Mouse (Mus musculus): ENCODE data around the gene Gm5148. TPM values are rescaled to one million over a fixed set of nuclear protein-coding genes. Genes with fewer than 3 reads are reported as not detected.

The Gm5148 gene
- polyA plus RNA-seq, 1 experiment from 2014 or later: 3.2 TPM

DNA sequence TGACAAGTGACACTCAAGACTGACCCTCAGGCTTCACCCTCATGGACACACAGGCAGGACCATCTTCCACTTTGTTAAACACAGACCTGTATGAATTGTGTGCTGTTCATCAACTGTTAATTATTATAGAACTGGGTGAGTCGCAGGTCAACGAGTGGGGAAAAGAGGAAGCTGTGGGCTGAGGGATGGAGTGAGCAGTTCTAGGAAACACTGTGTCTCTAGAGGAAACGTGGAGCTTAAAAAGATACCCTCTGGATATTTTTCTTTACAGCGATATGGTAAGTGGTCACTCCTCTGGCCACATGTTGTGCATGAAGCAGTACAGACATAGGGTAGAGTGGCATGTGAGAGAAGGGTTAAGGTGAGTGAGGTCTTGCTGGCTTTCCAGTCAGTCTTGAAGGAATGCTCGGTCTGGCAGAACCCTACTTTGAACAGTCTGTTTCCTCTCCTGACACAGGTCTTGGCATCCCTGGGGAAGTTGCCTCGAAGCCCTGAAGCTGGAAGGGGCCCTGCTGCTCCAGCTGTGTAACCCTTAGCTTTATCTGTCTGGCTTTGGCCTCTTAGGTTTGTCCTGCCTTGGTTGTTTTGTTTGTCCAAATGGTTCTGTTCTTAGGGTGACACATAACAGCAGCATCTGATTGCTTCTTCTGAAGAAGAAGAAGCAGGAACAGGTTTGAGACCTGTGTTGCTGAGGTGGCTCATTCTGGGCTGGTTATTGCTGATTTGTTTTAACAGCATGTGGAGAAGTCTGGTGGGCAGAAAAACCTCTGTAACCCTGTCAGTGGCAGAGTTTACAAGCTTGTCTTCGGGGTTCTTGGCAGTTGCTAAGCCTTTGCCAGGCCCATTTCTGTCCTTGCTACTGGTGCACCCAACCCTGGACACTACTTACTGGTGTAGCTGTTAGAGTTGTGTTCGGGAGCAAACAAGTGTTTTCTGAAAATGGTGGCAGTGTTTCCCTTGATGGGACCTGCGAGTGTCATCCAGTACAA lies 4.1 kb upstream of the Gm5148 start:
- H3K27me3 ChIP-seq (ENCODE audit: insufficient read depth, poor library complexity, severe bottlenecking): peaks cover 37% of the 10 kb centered on the region
- no peaks in the 10 kb centered on the region for H3K36me3 ChIP-seq
- peak overlapping the region; percentile 8; the same call in 1 of the 2 replicates for H3K27ac ChIP-seq
- H3K9me3 ChIP-seq: no peaks in the 10 kb centered on the region
- peaks cover 32% of the 10 kb centered on the region for H3K4me1 ChIP-seq (replicated peaks)
- WGBS: 76% methylated on average over 9 of the region's 9 CpGs
- no peak overlapping the region for H3K4me3 ChIP-seq
- DNase-seq (ENCODE audit: low spot score): no peak

GRCm38 (mm10) chr3:37727392-37727791 lies 3.1 kb upstream of the Gm5148 start:
- peaks cover 47% of the 10 kb centered on the region for H3K27me3 ChIP-seq (ENCODE audit: insufficient read depth, poor library complexity, severe bottlenecking)
- peaks cover 42% of the 10 kb centered on the region for H3K4me1 ChIP-seq (replicated peaks)
- 84% methylated on average over 5 of the region's 5 CpGs for WGBS
- DNase-seq (ENCODE audit: low spot score): no peak
- H3K9me3 ChIP-seq: no peaks in the 10 kb centered on the region
- H3K27ac ChIP-seq: no peak overlapping the region
- H3K36me3 ChIP-seq: no peaks in the 10 kb centered on the region
- no peak overlapping the region for H3K4me3 ChIP-seq

GRCm38 (mm10) chr3:37726501-37727140 lies 2.3 kb upstream of the Gm5148 start:
- DNase-seq (ENCODE audit: low spot score): no peak
- no peaks in the 10 kb centered on the region for H3K9me3 ChIP-seq
- H3K36me3 ChIP-seq: no peaks in the 10 kb centered on the region
- no peak overlapping the region for H3K4me3 ChIP-seq
- no peak overlapping the region for H3K27ac ChIP-seq
- peaks cover 42% of the 10 kb centered on the region for H3K4me1 ChIP-seq (replicated peaks)
- 82% methylated on average over 4 of the region's 4 CpGs for WGBS
- H3K27me3 ChIP-seq (ENCODE audit: insufficient read depth, poor library complexity, severe bottlenecking): peaks cover 55% of the 10 kb centered on the region

- H3K36me3 ChIP-seq: no peaks in the 10 kb centered on the region
- no peaks in the 10 kb centered on the region for H3K9me3 ChIP-seq
- no peak for DNase-seq (ENCODE audit: low spot score)
- peaks cover 38% of the 10 kb centered on the region for H3K4me1 ChIP-seq (replicated peaks)
- H3K27ac ChIP-seq: no peak overlapping the region
- H3K4me3 ChIP-seq: no peak overlapping the region
- 87% methylated on average over 6 of the region's 6 CpGs for WGBS
- peaks cover 62% of the 10 kb centered on the region for H3K27me3 ChIP-seq (ENCODE audit: insufficient read depth, poor library complexity, severe bottlenecking)
Observed at GRCm38 (mm10) chr3:37724946-37725735, 851 bp upstream of the Gm5148 start.

DNA sequence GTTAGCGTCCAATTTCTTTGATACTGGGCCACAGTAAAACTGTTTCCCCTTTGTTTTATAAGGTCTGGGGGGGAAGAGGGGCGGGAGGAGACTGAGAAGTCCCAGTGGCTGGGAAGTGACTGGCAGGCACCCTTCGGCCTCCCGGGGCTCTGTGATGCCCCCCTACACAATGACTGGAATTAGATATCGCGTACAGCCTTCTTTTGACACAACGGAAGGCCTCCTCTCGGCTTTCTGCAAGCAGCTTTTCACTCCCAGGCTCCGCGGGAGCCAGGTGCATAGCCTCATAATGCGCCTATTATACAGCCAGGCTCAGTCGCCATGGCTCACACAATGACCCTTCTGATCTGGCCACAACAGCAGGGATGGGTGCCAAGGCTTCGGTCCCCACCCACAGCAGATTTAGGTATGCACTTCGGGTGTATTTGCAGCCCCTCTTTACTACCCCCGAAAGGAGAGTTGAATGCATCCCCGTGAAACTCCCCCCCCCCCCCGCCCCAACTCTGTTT lies 574 bp downstream of the Gm5148 start:
- Histone ChIP-seq H3K27me3 (ENCODE audit: insufficient read depth, poor library complexity, severe bottlenecking) (peaks cover 62% of the 10 kb centered on the region), H3K27ac (peak overlapping the region; percentile 80), H3K4me3 (peak overlapping the region; percentile 52), H3K4me1 (replicated peaks) (peaks cover 29% of the 10 kb centered on the region), H3K36me3 (no peaks in the 10 kb centered on the region), H3K9me3 (no peaks in the 10 kb centered on the region)
- peak; percentile 49 for DNase-seq (ENCODE audit: low spot score)
- WGBS: 1% methylated on average over 17 of the region's 17 CpGs

GRCm38 (mm10) chr3:37723061-37723521 lies 1.2 kb downstream of the Gm5148 start:
- peaks cover 62% of the 10 kb centered on the region for H3K27me3 ChIP-seq (ENCODE audit: insufficient read depth, poor library complexity, severe bottlenecking)
- DNase-seq (ENCODE audit: low spot score): peak; percentile 43
- WGBS: 10% methylated on average over 11 of the region's 11 CpGs
- H3K36me3 ChIP-seq: no peaks in the 10 kb centered on the region
- no peaks in the 10 kb centered on the region for H3K9me3 ChIP-seq
- peaks cover 25% of the 10 kb centered on the region for H3K4me1 ChIP-seq (replicated peaks)
- peak overlapping the region; percentile 80 for H3K27ac ChIP-seq
- peak overlapping the region; percentile 52 for H3K4me3 ChIP-seq

DNA sequence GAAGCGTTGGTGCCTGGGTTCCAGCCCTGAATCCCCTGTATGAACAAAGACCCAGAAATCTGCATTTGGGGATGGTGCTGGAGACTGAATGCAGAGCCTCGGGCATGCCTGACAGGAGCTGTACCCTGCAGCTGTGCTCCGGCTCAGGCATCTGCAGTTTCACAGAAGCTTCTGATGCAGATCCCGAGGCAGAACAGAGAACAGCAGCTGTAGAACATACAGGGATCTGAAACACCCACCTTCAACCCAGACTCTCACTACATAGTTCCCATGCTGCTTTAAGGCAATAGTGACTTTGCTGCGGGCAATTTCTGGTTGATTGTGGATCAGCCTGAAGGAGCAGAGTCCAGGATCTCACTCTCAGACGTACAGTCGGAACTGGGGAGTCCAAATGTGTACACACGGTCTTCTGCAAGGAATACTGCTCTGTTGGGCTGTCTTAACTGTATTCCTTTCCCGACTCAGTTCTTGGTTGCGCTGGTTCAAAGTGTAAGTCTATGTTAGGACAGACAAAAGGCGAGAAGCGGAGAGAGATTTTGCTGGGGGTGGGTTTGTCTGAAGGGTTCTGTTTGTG lies 1.7 kb downstream of the Gm5148 start:
- H3K4me3 ChIP-seq: 0 out of 2 replicates have a peak overlapping the region, but pooled peaks have one; percentile 52
- peaks cover 62% of the 10 kb centered on the region for H3K27me3 ChIP-seq (ENCODE audit: insufficient read depth, poor library complexity, severe bottlenecking)
- peak; percentile 5 for DNase-seq (ENCODE audit: low spot score)
- H3K9me3 ChIP-seq: no peaks in the 10 kb centered on the region
- whole genome bisulfite sequencing: 57% methylated on average over 12 of the region's 12 CpGs
- H3K27ac ChIP-seq: peak overlapping the region; percentile 80
- peaks cover 25% of the 10 kb centered on the region for H3K4me1 ChIP-seq (replicated peaks)
- no peaks in the 10 kb centered on the region for H3K36me3 ChIP-seq

DNA sequence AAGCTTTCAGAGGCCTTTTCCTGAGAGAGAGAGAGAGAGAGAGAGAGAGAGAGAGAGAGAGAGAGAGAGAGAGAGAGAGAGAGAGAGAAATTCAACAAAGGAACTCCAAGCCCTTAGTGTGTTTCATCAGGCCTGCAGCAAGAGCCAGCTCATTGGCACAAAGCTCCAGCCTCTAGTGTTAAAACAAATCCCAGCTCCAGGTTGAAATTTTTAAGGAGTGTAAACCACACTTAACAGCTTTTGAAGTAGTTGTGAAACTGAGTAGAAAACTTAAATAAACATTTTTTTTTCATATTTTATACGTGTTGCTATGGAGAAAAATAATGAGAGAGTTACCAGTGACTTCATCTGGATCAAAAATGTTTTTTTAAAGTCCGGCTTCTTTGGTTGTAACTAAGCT lies 7.3 kb downstream of the Gm5148 start:
- DNase-seq (ENCODE audit: low spot score): no peak
- peaks cover 7% of the 10 kb centered on the region; the same call in 1 of the 2 replicates for H3K4me1 ChIP-seq (replicated peaks)
- H3K9me3 ChIP-seq: no peaks in the 10 kb centered on the region
- WGBS: 85% methylated on average over 2 of the region's 2 CpGs
- H3K27me3 ChIP-seq (ENCODE audit: insufficient read depth, poor library complexity, severe bottlenecking): peaks cover 10% of the 10 kb centered on the region
- no peaks in the 10 kb centered on the region for H3K36me3 ChIP-seq
- no peak overlapping the region for H3K27ac ChIP-seq
- H3K4me3 ChIP-seq: no peak overlapping the region

DNA sequence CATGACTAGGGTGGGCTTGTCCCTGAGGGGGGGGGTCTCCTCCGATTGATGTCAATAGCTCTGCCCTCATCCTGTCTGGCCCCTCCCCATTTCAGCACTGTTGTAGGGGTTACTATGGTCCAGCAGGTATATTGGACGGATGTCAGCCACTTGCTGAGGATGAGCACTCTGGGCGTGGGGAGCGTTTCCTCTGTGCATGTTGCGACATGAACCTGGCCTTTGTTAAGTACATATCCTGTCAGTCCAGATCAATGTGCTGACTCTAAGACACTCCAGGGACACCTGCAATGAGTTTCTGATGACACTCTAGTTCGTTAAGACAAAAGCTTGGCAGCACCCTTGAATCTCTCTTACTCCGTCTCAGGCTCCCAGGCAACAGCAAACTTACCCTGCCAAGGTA lies 8.6 kb downstream of the Gm5148 start:
- Histone ChIP-seq H3K4me1 (replicated peaks) (peaks cover 7% of the 10 kb centered on the region; the same call in 1 of the 2 replicates), H3K27me3 (ENCODE audit: insufficient read depth, poor library complexity, severe bottlenecking) (no peaks in the 10 kb centered on the region), H3K9me3 (no peaks in the 10 kb centered on the region), H3K4me3 (no peak overlapping the region), H3K36me3 (no peaks in the 10 kb centered on the region), H3K27ac (no peak overlapping the region)
- 90% methylated on average over 7 of the region's 7 CpGs for WGBS
- DNase-seq (ENCODE audit: low spot score): no peak

- H3K27ac ChIP-seq: no peak overlapping the region
- H3K36me3 ChIP-seq: no peaks in the 10 kb centered on the region
- no peak overlapping the region for H3K4me3 ChIP-seq
- no peak for DNase-seq (ENCODE audit: low spot score)
- WGBS: 77% methylated on average over 9 of the region's 9 CpGs
- H3K4me1 ChIP-seq (replicated peaks): peaks cover 10% of the 10 kb centered on the region; the same call in 1 of the 2 replicates
- no peaks in the 10 kb centered on the region for H3K27me3 ChIP-seq (ENCODE audit: insufficient read depth, poor library complexity, severe bottlenecking)
- 0 out of 2 replicates have a peak, but pooled peaks cover 4% of the 10 kb centered on the region for H3K9me3 ChIP-seq
Observed at GRCm38 (mm10) chr3:37712501-37712900, 11.8 kb downstream of the Gm5148 start.

DNA sequence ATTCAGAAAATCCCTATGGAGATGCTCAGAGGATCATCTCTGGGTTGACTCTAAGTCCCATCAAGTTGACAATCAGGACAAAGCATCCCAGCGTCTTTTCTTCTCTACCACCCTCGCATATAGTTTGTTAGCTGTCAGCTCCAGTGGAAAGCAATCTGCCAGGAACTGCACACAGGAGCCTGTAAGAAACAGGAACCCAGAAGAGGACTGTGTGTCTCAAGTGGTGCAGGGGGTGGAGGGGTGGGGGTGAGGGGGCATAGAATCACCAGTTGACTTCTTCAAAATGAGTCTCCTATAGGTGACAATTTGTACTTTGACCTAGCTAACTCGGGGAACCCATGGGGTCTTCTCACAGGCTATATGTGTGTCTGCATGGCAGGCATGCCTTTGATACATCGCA lies 12.7 kb downstream of the Gm5148 start:
- H3K4me1 ChIP-seq (replicated peaks): peaks cover 7% of the 10 kb centered on the region; the same call in 1 of the 2 replicates
- 85% methylated on average over 4 of the region's 4 CpGs for WGBS
- DNase-seq (ENCODE audit: low spot score): no peak
- no peak overlapping the region for H3K27ac ChIP-seq
- H3K27me3 ChIP-seq (ENCODE audit: insufficient read depth, poor library complexity, severe bottlenecking): no peaks in the 10 kb centered on the region
- H3K4me3 ChIP-seq: no peak overlapping the region
- no peaks in the 10 kb centered on the region for H3K36me3 ChIP-seq
- 0 out of 2 replicates have a peak, but pooled peaks cover 4% of the 10 kb centered on the region for H3K9me3 ChIP-seq

GRCm38 (mm10) chr3:37707801-37708200 lies 16.5 kb downstream of the Gm5148 start:
- peaks cover 13% of the 10 kb centered on the region for H3K4me1 ChIP-seq (replicated peaks)
- H3K27ac ChIP-seq: no peak overlapping the region
- H3K4me3 ChIP-seq: no peak overlapping the region
- WGBS: 87% methylated on average over 6 of the region's 6 CpGs
- 0 out of 2 replicates have a peak, but pooled peaks cover 2% of the 10 kb centered on the region for H3K36me3 ChIP-seq
- DNase-seq (ENCODE audit: low spot score): no peak
- no peaks in the 10 kb centered on the region for H3K27me3 ChIP-seq (ENCODE audit: insufficient read depth, poor library complexity, severe bottlenecking)
- peaks cover 9% of the 10 kb centered on the region; the same call in 1 of the 2 replicates for H3K9me3 ChIP-seq

Data from hindbrain, embryonic 10.5 days (tissue).